Mouse (Mus musculus): Measurements from ENCODE around the gene Gm11168.
"Not testable (repeated sequence)": the region's sequence is repeated elsewhere in the genome, so short reads cannot be mapped to it uniquely, and the experiment has no call there.

Gene Gm11168

GRCm38 (mm10) chr9:3026136-3026535 is 23.0 kb downstream of the Gm11168 start:
- not testable (repeated sequence) for DNase-seq

GRCm38 (mm10) chr9:3026741-3027140 is 23.6 kb downstream of the Gm11168 start:
- not testable (repeated sequence) for DNase-seq

- DNase-seq = not testable (repeated sequence)
Observed at GRCm38 (mm10) chr9:3027200-3027599, 24.1 kb downstream of the Gm11168 start.

GRCm38 (mm10) chr9:3029276-3030000 is 26.3 kb downstream of the Gm11168 start:
- not testable (repeated sequence) for DNase-seq

GRCm38 (mm10) chr9:3030677-3031318 is 27.7 kb downstream of the Gm11168 start:
- not testable (repeated sequence) for DNase-seq

- not testable (repeated sequence) for DNase-seq
Observed at GRCm38 (mm10) chr9:3034299-3034698, 31.2 kb downstream of the Gm11168 start, which contains the start of gene Gm17535. TSS of gene Gm17535 (plus strand) at chr9:3034599.

GRCm38 (mm10) chr9:3036577-3036976 is 33.4 kb downstream of the Gm11168 start, which contains the start of gene Gm10715:
TSS of gene Gm10715 (plus strand) at chr9:3036877.
- DNase-seq = not testable (repeated sequence)

GRCm38 (mm10) chr9:3038161-3038560 is 35.0 kb downstream of the Gm11168 start:
- not testable (repeated sequence) for DNase-seq

All from cerebellum, adult 11-12 months (tissue).